Mouse (Mus musculus) G1E (cell line): Measurements from ENCODE around the gene Gm45062. TPM values are rescaled to one million over a fixed set of nuclear protein-coding genes. Genes with fewer than 3 reads are reported as not detected.

ENCODE experiments used
- ATAC-seq: 2 replicates; pipeline ENCODE4 v1.8.0; 2016; ENCODE audit warnings: mild to moderate bottlenecking; ENCODE audit not compliant: insufficient number of reproducible peaks, poor library complexity, low FRiP score, severe bottlenecking; ENCODE audit errors: extremely low read depth
- DNase-seq: peaks from one replicate; pipeline ENCODE4 v3.0.0; 2012; ENCODE audit warnings: low spot score
- H3K27me3 ChIP-seq: 2 replicates; pipeline ENCODE4 v1.6.1; 2012; ENCODE audit warnings: mild to moderate bottlenecking, low read length, inconsistent platforms; ENCODE audit not compliant: insufficient read depth
- H3K36me3 ChIP-seq: replicated peaks from 2 replicates; pipeline ENCODE3; 2012; ENCODE audit warnings: mild to moderate bottlenecking, inconsistent platforms
- H3K4me1 ChIP-seq: 2 replicates; pipeline ENCODE4 v1.6.1; 2012; ENCODE audit warnings: low read depth, low read length, inconsistent platforms, mixed read lengths; ENCODE audit not compliant: insufficient read depth
- H3K4me3 ChIP-seq: 2 replicates; pipeline ENCODE4 v1.5.1; 2012; ENCODE audit warnings: low read depth, mild to moderate bottlenecking, inconsistent platforms, low read length, moderate library complexity, mixed read lengths
- H3K9me3 ChIP-seq: replicated peaks from 2 replicates; pipeline ENCODE4 v1.6.1; 2012; ENCODE audit warnings: inconsistent platforms
- CTCF ChIP-seq: IDR thresholded peaks from 2 replicates; pipeline ENCODE4 v1.5.1; 2012; ENCODE audit warnings: low read depth, low read length, inconsistent platforms, mixed read lengths
- GATA1 ChIP-seq: IDR thresholded peaks from 2 replicates; pipeline ENCODE4 v1.6.1; 2012; ENCODE audit warnings: borderline replicate concordance, low read length, inconsistent platforms, mixed read lengths
- GATA2 ChIP-seq: IDR thresholded peaks from 2 replicates; pipeline ENCODE4 v1.6.1; 2012; ENCODE audit warnings: low read depth, low read length, inconsistent platforms, borderline replicate concordance
- POLR2AphosphoS5 ChIP-seq: IDR thresholded peaks from 2 replicates; pipeline ENCODE4 v1.6.1; 2012; ENCODE audit warnings: low read depth, low read length, inconsistent platforms; ENCODE audit not compliant: insufficient replicate concordance
- TAL1 ChIP-seq: conservative IDR thresholded peaks from 2 replicates; pipeline ENCODE4 v1.6.1; 2012; ENCODE audit warnings: low read depth, low read length, inconsistent platforms, mixed read lengths
- polyA plus RNA-seq: library from polyadenylated mRNA; stranded (reverse); fragments of >175 nt; gene quantifications from 2 replicates; pipeline ENCODE4 v1.2.3, GENCODE M21; 2012
- total RNA-seq, 2 experiments: library from RNA; stranded (forward) in 1 of 2; stranded (reverse) in 1 of 2; fragments of 200-1000 nt in 1 of 2; fragments of >200 nt in 1 of 2; fragmentation: Nextera tagmentation in 1 of 2; gene quantifications; 2 replicates each; pipeline ENCODE4 v1.2.3; 2014 to 2017

Gm45062 gene
- total and polyA plus RNA-seq, 3 experiments, result 57.6 to 88.3 TPM; not detected in 1

DNA sequence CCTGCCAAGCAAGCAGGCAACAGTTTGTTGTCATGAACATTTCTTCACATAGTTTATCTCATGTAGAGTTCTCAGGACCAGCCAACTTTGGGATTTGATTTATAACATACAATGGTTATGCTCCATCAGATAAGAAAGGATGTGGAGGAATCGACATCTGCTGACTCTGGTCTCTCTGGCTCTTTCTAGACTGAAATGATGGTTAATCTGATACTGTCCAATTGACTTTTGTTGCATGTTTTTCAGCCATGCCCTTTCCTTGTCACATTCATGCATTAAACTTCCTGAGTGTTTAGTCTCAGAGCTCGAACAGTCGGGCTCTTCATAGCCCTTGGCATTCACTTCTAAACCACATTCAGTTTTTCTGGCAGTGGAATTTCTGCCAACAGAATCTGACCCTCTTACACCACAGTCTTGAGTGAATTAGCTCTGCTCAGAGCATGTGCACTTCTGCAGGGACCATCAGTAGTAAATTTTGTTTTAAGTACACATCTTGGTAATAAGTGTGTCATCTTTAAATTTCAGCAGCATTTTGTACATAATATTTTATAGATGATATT, 26.2 kb downstream of the Gm45062 start:
- Histone ChIP-seq H3K4me3 (no peak overlapping the region), H3K36me3 (peaks cover 34% of the 10 kb centered on the region), H3K9me3 (no peaks in the 10 kb centered on the region), H3K4me1 (peaks cover 5% of the 10 kb centered on the region; the same call in 1 of the 2 replicates), H3K27me3 (no peaks in the 10 kb centered on the region)
- no peak for DNase-seq
- no peak for TF ChIP-seq CTCF
- TF ChIP-seq GATA1, result no peak
- TF ChIP-seq TAL1, result no peak
- TF ChIP-seq POLR2AphosphoS5, result no peak
- TF ChIP-seq GATA2, result no peak
- no peak for ATAC-seq

DNA sequence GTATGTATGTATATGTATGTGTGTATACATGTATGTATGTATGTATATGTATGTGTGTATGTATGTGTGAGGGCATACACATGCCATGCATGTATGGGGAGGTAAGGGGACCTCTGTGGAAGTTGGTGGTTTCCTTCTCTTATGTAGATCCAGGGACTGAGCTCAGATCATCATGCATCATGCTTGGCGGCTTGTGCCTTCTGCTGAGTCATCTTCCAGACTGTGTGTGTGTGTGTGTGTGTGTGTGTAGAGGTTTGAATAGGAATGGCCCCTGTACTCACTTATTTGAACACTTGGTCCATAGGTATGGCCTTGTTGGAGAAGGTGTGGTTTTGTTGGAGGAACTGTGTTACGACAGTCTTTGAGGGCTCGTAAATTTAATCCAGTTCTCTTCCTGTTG, 26.9 kb downstream of the Gm45062 start:
- TF ChIP-seq POLR2AphosphoS5 (no peak), GATA2 (no peak), CTCF (no peak), TAL1 (no peak), GATA1 (no peak)
- no peaks in the 10 kb centered on the region for H3K9me3 ChIP-seq
- no peaks in the 10 kb centered on the region for H3K27me3 ChIP-seq
- H3K4me3 ChIP-seq, result no peak overlapping the region
- H3K4me1 ChIP-seq, result peaks cover 5% of the 10 kb centered on the region; the same call in 1 of the 2 replicates
- no peak for ATAC-seq
- peaks cover 39% of the 10 kb centered on the region for H3K36me3 ChIP-seq
- DNase-seq, result no peak

DNA sequence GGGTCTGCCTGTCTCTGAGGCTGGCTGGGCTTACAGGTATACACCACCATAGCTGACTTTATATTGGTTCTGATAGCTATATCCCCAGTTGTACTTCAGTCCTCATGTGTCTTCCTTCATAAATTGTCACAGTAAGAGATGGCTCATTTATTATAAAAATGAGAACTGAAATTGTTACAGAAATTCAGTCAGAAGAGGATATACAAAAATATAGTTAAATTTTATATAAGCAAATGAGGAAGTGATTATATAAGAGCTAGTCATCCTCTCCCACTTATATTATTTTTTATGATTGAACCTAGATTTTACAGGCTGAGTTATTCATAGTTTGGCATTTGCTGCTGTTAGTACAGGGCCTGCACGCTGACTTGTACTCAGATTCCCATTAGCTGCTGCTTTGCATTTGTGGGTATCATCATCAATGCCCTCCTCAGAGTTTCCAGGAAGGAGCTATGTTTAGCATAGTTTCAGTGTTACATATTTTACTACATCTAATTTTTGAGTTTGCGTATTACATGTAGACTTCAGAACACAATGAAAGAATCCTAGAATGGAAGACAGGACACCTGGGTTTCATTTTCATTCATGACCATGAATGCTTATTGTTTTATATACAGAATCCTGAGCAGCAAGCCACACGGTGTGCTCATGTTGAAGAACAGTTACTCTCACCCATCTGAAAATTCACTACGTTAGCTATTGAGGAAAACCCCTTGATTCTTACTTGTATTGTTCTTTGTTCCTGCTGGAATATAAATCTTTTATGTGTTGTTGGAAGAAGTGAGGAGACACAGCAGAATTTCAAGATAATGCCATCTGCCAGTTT, 29.7 kb downstream of the Gm45062 start:
- ATAC-seq, result no peak
- H3K27me3 ChIP-seq, result no peaks in the 10 kb centered on the region
- H3K9me3 ChIP-seq, result no peaks in the 10 kb centered on the region
- peaks cover 5% of the 10 kb centered on the region; the same call in 1 of the 2 replicates for H3K4me1 ChIP-seq
- TF ChIP-seq POLR2AphosphoS5 (no peak), GATA1 (no peak), TAL1 (no peak), CTCF (no peak), GATA2 (no peak)
- no peak overlapping the region for H3K4me3 ChIP-seq
- peaks cover 43% of the 10 kb centered on the region for H3K36me3 ChIP-seq
- no peak for DNase-seq

DNA sequence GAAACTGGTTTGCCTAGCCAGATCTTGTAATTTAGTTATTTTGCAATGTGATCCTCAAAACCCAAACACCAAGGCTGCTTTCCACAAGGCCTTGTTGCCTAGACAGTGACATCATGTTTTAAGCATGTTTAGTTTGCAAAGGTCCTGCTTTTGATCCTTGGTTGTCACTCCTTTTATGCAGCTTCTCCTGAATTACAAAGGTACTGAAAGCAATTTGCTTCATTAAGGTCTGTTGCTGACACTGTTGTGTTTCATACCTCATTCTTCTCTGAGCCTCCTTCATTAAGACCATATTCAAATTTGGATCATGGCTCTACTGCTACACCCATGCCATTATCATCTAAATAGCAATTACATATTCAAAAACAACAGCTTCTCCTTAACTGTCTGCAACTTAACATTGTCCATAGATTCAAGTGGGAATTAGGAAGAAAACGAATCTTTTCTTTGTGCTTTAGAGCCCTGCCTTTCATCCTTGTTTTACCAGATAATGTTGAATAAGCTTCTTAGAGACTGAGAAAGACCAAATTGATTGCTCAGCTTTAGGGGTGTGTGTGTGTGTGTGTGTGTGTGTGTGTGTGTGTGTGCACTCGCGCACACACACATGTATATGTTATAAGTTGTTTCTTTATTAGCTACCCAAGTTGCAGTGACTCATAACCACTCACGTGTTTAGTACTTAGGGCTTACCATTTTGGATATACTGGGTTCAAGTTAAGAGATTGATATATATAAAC, 35.0 kb downstream of the Gm45062 start:
- peaks cover 3% of the 10 kb centered on the region for H3K4me1 ChIP-seq
- H3K9me3 ChIP-seq, result no peaks in the 10 kb centered on the region
- ATAC-seq (no peak), DNase-seq (no peak)
- no peak for TF ChIP-seq CTCF
- H3K36me3 ChIP-seq, result peaks cover 22% of the 10 kb centered on the region
- H3K27me3 ChIP-seq, result no peaks in the 10 kb centered on the region
- H3K4me3 ChIP-seq, result no peak overlapping the region

DNA sequence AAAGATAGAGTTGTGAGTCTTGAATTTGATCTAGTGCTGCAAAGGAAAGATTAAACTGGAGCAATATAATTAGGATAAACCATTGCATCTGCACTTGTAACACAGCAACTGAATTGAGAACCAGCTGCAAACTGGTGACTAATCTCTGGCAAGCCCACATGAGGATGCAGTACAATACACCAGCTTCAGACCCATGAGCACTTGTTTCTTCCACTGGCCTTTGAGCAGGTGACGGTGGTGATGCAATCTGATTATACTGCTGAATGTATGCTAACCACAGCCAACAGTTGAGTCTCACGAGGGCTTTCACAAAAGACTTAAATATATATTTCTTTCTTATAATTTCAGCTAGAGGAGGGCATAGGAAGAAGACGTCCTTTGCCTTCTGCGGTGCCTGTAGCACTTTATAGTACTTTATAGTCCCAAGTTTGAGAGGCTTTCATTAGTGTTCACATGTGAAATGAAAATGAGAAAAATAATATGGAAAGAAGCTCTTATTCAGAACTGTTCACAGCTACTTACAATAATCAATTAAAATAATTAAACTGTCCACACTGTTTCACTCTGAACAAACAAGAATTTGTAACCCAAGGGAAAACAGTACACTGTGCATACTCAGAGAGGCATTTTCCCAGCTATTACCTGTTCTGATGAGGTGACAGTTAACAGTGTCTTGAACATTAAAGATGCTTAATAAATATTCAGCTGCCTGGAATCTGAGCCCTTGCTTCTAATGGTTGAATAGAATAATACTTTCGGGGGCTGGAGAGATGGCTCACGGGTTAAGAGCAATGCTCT, 40.0 kb downstream of the Gm45062 start:
- peak; percentile 22 for ATAC-seq

More for the DNA sequence above, 40.0 kb downstream of the Gm45062 start:
- Histone ChIP-seq H3K27me3 (no peaks in the 10 kb centered on the region), H3K9me3 (0 out of 2 replicates have a peak, but pooled peaks cover 3% of the 10 kb centered on the region), H3K4me1 (peaks cover 8% of the 10 kb centered on the region), H3K4me3 (no peak overlapping the region), H3K36me3 (peaks cover 8% of the 10 kb centered on the region)
- TF ChIP-seq CTCF (no peak), GATA1 (no peak), POLR2AphosphoS5 (no peak), GATA2 (no peak), TAL1 (no peak)
- peak; percentile 9 for DNase-seq
